Mouse (Mus musculus) heart, postnatal 0 days (tissue): ENCODE data around the gene Rep15.

ENCODE experiments used
- CTCF ChIP-seq: IDR thresholded peaks from 2 replicates; pipeline ENCODE4 v1.5.1; 2016; ENCODE audit warnings: antibody characterized with exemption, control low read depth, low read depth
- EP300 ChIP-seq: IDR thresholded peaks from 2 replicates; pipeline ENCODE4 v1.6.1; 2016; ENCODE audit warnings: antibody characterized with exemption, low read depth

- TF ChIP-seq CTCF (no peak), EP300 (no peak)
Observed at GRCm38 (mm10) chr6:147023568-147023967, 8.8 kb upstream of the Rep15 start.
